In the genomic region with DNA sequence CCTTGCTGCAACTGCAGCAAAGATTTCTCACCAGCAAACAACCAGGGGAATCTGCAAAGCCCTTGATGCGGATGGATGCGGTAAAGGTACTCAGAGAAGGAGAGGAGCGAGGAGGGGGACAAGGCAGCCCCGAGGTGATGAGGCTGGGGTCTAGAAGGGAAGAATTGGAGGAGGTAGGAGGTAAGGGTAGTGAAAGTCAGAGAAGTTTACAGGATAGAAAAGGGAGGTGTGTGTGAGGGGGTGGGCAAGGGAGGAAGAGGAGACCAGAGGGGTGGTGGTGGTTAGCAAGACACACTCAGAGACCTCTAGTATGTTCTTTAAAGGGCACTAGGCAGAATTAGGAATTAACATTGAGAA, we compare ENCODE assay signal across 8 mouse cellular contexts. TPM values are rescaled to one million over a fixed set of nuclear protein-coding genes. Genes with fewer than 3 reads are reported as not detected.
DNase-seq lines count a peak whose midpoint lies in the region; ATAC-seq and TF ChIP-seq lines count a peak whose summit lies in the region.
"Had no signal": no experiment of that assay in that cellular context is flagged by ENCODE, and none has a peak within 500 bp of the region (broad histone marks: within the 10 kb centered on the region; RNA-seq: fewer than 3 reads in every experiment).

No protein-coding gene starts in this region.

- H3K9me3 ChIP-seq in lung, embryonic 14.5 days (ENCODE audit: low read depth, low read length): no peaks in the 10 kb centered on the region
- no peaks in the 10 kb centered on the region for H3K9me3 ChIP-seq in forebrain, embryonic 14.5 days (replicated peaks; ENCODE audit: control insufficient read depth, low read length)
- no peaks in the 10 kb centered on the region for H3K9me3 ChIP-seq in limb, embryonic 11.5 days (ENCODE audit: control insufficient read depth, low read length)

- peak overlapping the region; percentile 46 for H3K4me3 ChIP-seq in lung, embryonic 14.5 days (ENCODE audit: low read depth, low read length)
- peak overlapping the region; percentile 61 for H3K4me3 ChIP-seq in forebrain, embryonic 14.5 days (ENCODE audit: low read depth, low read length)
- H3K4me3 ChIP-seq in limb, embryonic 11.5 days (ENCODE audit: low read depth, low read length): peak overlapping the region; percentile 54
- peak overlapping the region; percentile 53 for H3K4me3 ChIP-seq in small intestine, adult 2 months (ENCODE audit: low read depth, low read length)

- H3K9ac ChIP-seq in lung, embryonic 14.5 days: no peak overlapping the region
- H3K9ac ChIP-seq in forebrain, embryonic 14.5 days (ENCODE audit: low read length): peak overlapping the region; percentile 83
- H3K9ac ChIP-seq in limb, embryonic 11.5 days (ENCODE audit: low read length): peak overlapping the region; percentile 43

- no peak for DNase-seq in lung, embryonic 14.5 days
- DNase-seq in lung, postnatal 14 days: no peak
- DNase-seq in forebrain, embryonic 14.5 days (ENCODE audit: low spot score): no peak
- DNase-seq in limb, embryonic 11.5 days (ENCODE audit: low spot score): no peak
- no peak for DNase-seq in gastrocnemius, postnatal 25 days
- DNase-seq in B cell, adult 2 months: no peak

- TF ChIP-seq CTCF in lung, embryonic 14.5 days (IDR thresholded peaks at IDR 0.05; ENCODE audit: low read depth): no peak
- TF ChIP-seq CTCF in small intestine, adult 2 months (IDR thresholded peaks at IDR 0.05; ENCODE audit: extremely low read depth, insufficient read length, insufficient replicate concordance, low read depth, low read length): no peak

- WGBS in lung, embryonic 14.5 days: 1% methylated on average over 4 of the region's 4 CpGs
- WGBS in forebrain, embryonic 14.5 days: 4% methylated on average over 4 of the region's 4 CpGs
- under 1% methylated on average over 4 of the region's 4 CpGs for WGBS in limb, embryonic 11.5 days
- WGBS in small intestine, adult 2 months: 3% methylated on average over 4 of the region's 4 CpGs

- H3K36me3 ChIP-seq in lung, embryonic 14.5 days (ENCODE audit: insufficient read depth): no peaks in the 10 kb centered on the region
- H3K36me3 ChIP-seq in forebrain, embryonic 14.5 days (ENCODE audit: control insufficient read depth, insufficient read depth, low read length): no peaks in the 10 kb centered on the region
- no peaks in the 10 kb centered on the region for H3K36me3 ChIP-seq in limb, embryonic 11.5 days (ENCODE audit: control insufficient read depth, insufficient read depth, low read length)
- no peaks in the 10 kb centered on the region for H3K36me3 ChIP-seq in small intestine, adult 2 months (ENCODE audit: control insufficient read depth, insufficient read depth, low read length)

- no peaks in the 10 kb centered on the region for H3K4me1 ChIP-seq in lung, embryonic 14.5 days (ENCODE audit: insufficient read depth)
- peaks cover 3% of the 10 kb centered on the region; the same call in 1 of the 2 replicates for H3K4me1 ChIP-seq in forebrain, embryonic 14.5 days (ENCODE audit: control insufficient read depth, insufficient read depth, low read length)
- no peaks in the 10 kb centered on the region for H3K4me1 ChIP-seq in limb, embryonic 11.5 days (ENCODE audit: control insufficient read depth, insufficient read depth, low read length)
- no peaks in the 10 kb centered on the region for H3K4me1 ChIP-seq in small intestine, adult 2 months (ENCODE audit: control insufficient read depth, insufficient read depth, insufficient read length, low read length)

- ATAC-seq in lung, embryonic 14.5 days (ENCODE audit: insufficient read depth): no peak
- ATAC-seq in forebrain, embryonic 14.5 days: no peak
- ATAC-seq in limb, embryonic 11.5 days (ENCODE audit: insufficient number of reproducible peaks, low FRiP score, low TSS enrichment, low read depth): no peak; the same call in none of the 2 replicates
- ATAC-seq: inflammation-experienced regulatory T-cells, adult 6 months had no signal

- H3K4me2 ChIP-seq in lung, embryonic 14.5 days: peak overlapping the region; percentile 82
- peak overlapping the region; percentile 68 for H3K4me2 ChIP-seq in forebrain, embryonic 14.5 days (ENCODE audit: low read length)
- peak overlapping the region; percentile 68 for H3K4me2 ChIP-seq in limb, embryonic 11.5 days (ENCODE audit: low read depth, severe bottlenecking)

- TF ChIP-seq POLR2A in small intestine, adult 2 months (IDR thresholded peaks at IDR 0.05; ENCODE audit: low read depth, low read length): no peak

- H3K27me3 ChIP-seq in lung, embryonic 14.5 days (ENCODE audit: insufficient read depth, low read length): 0 out of 2 replicates have a peak, but pooled peaks cover 6% of the 10 kb centered on the region
- H3K27me3 ChIP-seq in forebrain, embryonic 14.5 days (replicated peaks; ENCODE audit: control insufficient read depth, insufficient read depth, low read length): no peaks in the 10 kb centered on the region
- H3K27me3 ChIP-seq in limb, embryonic 11.5 days (ENCODE audit: control insufficient read depth, insufficient read depth, low read length): no peaks in the 10 kb centered on the region
- no peaks in the 10 kb centered on the region for H3K27me3 ChIP-seq in small intestine, adult 2 months (ENCODE audit: control insufficient read depth, insufficient read depth, low read length)

- H3K27ac ChIP-seq in lung, embryonic 14.5 days (ENCODE audit: low read depth): no peak overlapping the region
- peak overlapping the region; percentile 91 for H3K27ac ChIP-seq in forebrain, embryonic 14.5 days (ENCODE audit: low read depth, low read length)
- no peak overlapping the region for H3K27ac ChIP-seq in limb, embryonic 11.5 days (replicated peaks; ENCODE audit: low read depth, low read length)
- H3K27ac ChIP-seq in small intestine, adult 2 months (ENCODE audit: insufficient read depth, low read depth, low read length): no peak overlapping the region

RNA-seq across cellular contexts. Expression of gene Gria4, which starts 0.2 kb away (rescaled TPM):
- 0.64 and 0.89 TPM in 2 replicates for polyA plus RNA-seq in lung, embryonic 14.5 days (2014; fragmentation: Nextera tagmentation; extraction: Ambion mirVana)
- polyA plus RNA-seq in forebrain, embryonic 14.5 days (2014; fragmentation: Nextera tagmentation; extraction: Ambion mirVana): 14.8 and 22.0 TPM in 2 replicates
- polyA plus RNA-seq in limb, embryonic 11.5 days (2014; fragmentation: Nextera tagmentation; extraction: Ambion mirVana): 1.6 and 2.2 TPM in 2 replicates
- 0.04 and 0.19 TPM in 2 replicates for polyA plus RNA-seq in small intestine, adult 2 months (2012; rRNA removed)
- under 1 TPM; 0.10 to 0.19 TPM for total RNA-seq in gastrocnemius, postnatal 25 days (2021)
- polyA plus RNA-seq: inflammation-experienced regulatory T-cells, adult 6 months had no signal
